Mouse (Mus musculus): Measurements from ENCODE around the gene Shisa3. TPM values are rescaled to one million over a fixed set of nuclear protein-coding genes. Genes with fewer than 3 reads are reported as not detected.

Gene Shisa3
- polyA plus RNA-seq, 1 experiment from 2014 or later: 1.1 TPM

GRCm38 (mm10) chr5:67599935-67600334 lies 7.7 kb upstream of the Shisa3 start:
- no peak for ATAC-seq
- H3K36me3 ChIP-seq (ENCODE audit: control insufficient read depth, insufficient read depth): no peaks in the 10 kb centered on the region
- H3K9ac ChIP-seq (replicated peaks; ENCODE audit: low read depth, low read length): no peak overlapping the region
- WGBS: 95% methylated on average over 9 of the region's 9 CpGs
- H3K27me3 ChIP-seq (replicated peaks; ENCODE audit: control insufficient read depth, insufficient read depth, low read length): no peaks in the 10 kb centered on the region
- no peaks in the 10 kb centered on the region for H3K9me3 ChIP-seq (ENCODE audit: control insufficient read depth, low read length)
- H3K27ac ChIP-seq (ENCODE audit: low read length): no peak overlapping the region
- H3K4me2 ChIP-seq (ENCODE audit: low read length): no peak overlapping the region
- H3K4me1 ChIP-seq (replicated peaks; ENCODE audit: control insufficient read depth, insufficient read depth, low read length): no peaks in the 10 kb centered on the region
- no peak overlapping the region for H3K4me3 ChIP-seq (replicated peaks; ENCODE audit: low read length)

- H3K4me2 ChIP-seq (ENCODE audit: low read length): no peak overlapping the region
- H3K9ac ChIP-seq (replicated peaks; ENCODE audit: low read depth, low read length): no peak overlapping the region
- ATAC-seq: no peak
- peaks cover 19% of the 10 kb centered on the region for H3K4me1 ChIP-seq (replicated peaks; ENCODE audit: control insufficient read depth, insufficient read depth, low read length)
- H3K27ac ChIP-seq (ENCODE audit: low read length): no peak overlapping the region
- H3K4me3 ChIP-seq (replicated peaks; ENCODE audit: low read length): no peak overlapping the region
- WGBS: 40% methylated on average over 5 of the region's 5 CpGs
- peaks cover 37% of the 10 kb centered on the region for H3K27me3 ChIP-seq (replicated peaks; ENCODE audit: control insufficient read depth, insufficient read depth, low read length)
- no peaks in the 10 kb centered on the region for H3K9me3 ChIP-seq (ENCODE audit: control insufficient read depth, low read length)
- no peaks in the 10 kb centered on the region for H3K36me3 ChIP-seq (ENCODE audit: control insufficient read depth, insufficient read depth)
Measured at GRCm38 (mm10) chr5:67605951-67606350, 1.7 kb upstream of the Shisa3 start.

- peaks cover 37% of the 10 kb centered on the region for H3K27me3 ChIP-seq (replicated peaks; ENCODE audit: control insufficient read depth, insufficient read depth, low read length)
- ATAC-seq: peak; percentile 4; the same call in 1 of the 2 replicates
- no peak overlapping the region for H3K27ac ChIP-seq (ENCODE audit: low read length)
- WGBS: under 1% methylated on average over 66 of the region's 66 CpGs
- H3K4me2 ChIP-seq (ENCODE audit: low read length): peak overlapping the region; percentile 89
- H3K9ac ChIP-seq (replicated peaks; ENCODE audit: low read depth, low read length): peak overlapping the region; percentile 54; the same call in 1 of the 2 replicates
- H3K4me3 ChIP-seq (replicated peaks; ENCODE audit: low read length): peak overlapping the region; percentile 48
- no peaks in the 10 kb centered on the region for H3K9me3 ChIP-seq (ENCODE audit: control insufficient read depth, low read length)
- peaks cover 19% of the 10 kb centered on the region for H3K4me1 ChIP-seq (replicated peaks; ENCODE audit: control insufficient read depth, insufficient read depth, low read length)
- no peaks in the 10 kb centered on the region for H3K36me3 ChIP-seq (ENCODE audit: control insufficient read depth, insufficient read depth)
Measured at GRCm38 (mm10) chr5:67606916-67607803, 522 bp upstream of the Shisa3 start.

- Histone ChIP-seq H3K4me3 (replicated peaks; ENCODE audit: low read length) (peak overlapping the region; percentile 48), H3K9ac (replicated peaks; ENCODE audit: low read depth, low read length) (no peak overlapping the region; the same call in 1 of the 2 replicates), H3K27ac (ENCODE audit: low read length) (no peak overlapping the region), H3K9me3 (ENCODE audit: control insufficient read depth, low read length) (no peaks in the 10 kb centered on the region), H3K36me3 (ENCODE audit: control insufficient read depth, insufficient read depth) (no peaks in the 10 kb centered on the region), H3K4me1 (replicated peaks; ENCODE audit: control insufficient read depth, insufficient read depth, low read length) (peaks cover 19% of the 10 kb centered on the region), H3K27me3 (replicated peaks; ENCODE audit: control insufficient read depth, insufficient read depth, low read length) (peaks cover 37% of the 10 kb centered on the region), H3K4me2 (ENCODE audit: low read length) (peak overlapping the region; percentile 89)
- 0 out of 2 replicates have a peak, but pooled peaks have one; percentile 4 for ATAC-seq
- 7% methylated on average over 31 of the region's 31 CpGs for WGBS
Measured at GRCm38 (mm10) chr5:67608674-67609519, 1.2 kb downstream of the Shisa3 start.

GRCm38 (mm10) chr5:67609520-67609837 lies 1.8 kb downstream of the Shisa3 start:
- Histone ChIP-seq H3K4me2 (ENCODE audit: low read length) (no peak overlapping the region), H3K4me3 (replicated peaks; ENCODE audit: low read length) (no peak overlapping the region), H3K27me3 (replicated peaks; ENCODE audit: control insufficient read depth, insufficient read depth, low read length) (peaks cover 37% of the 10 kb centered on the region), H3K36me3 (ENCODE audit: control insufficient read depth, insufficient read depth) (no peaks in the 10 kb centered on the region), H3K9me3 (ENCODE audit: control insufficient read depth, low read length) (no peaks in the 10 kb centered on the region), H3K9ac (replicated peaks; ENCODE audit: low read depth, low read length) (no peak overlapping the region), H3K27ac (ENCODE audit: low read length) (no peak overlapping the region), H3K4me1 (replicated peaks; ENCODE audit: control insufficient read depth, insufficient read depth, low read length) (peaks cover 19% of the 10 kb centered on the region)
- ATAC-seq: no peak
- 24% methylated on average over 2 of the region's 2 CpGs for WGBS

GRCm38 (mm10) chr5:67621230-67621629 lies 13.5 kb downstream of the Shisa3 start:
- 91% methylated on average over 12 of the region's 12 CpGs for WGBS
- Histone ChIP-seq H3K9ac (replicated peaks; ENCODE audit: low read depth, low read length) (no peak overlapping the region), H3K9me3 (ENCODE audit: control insufficient read depth, low read length) (no peaks in the 10 kb centered on the region), H3K27me3 (replicated peaks; ENCODE audit: control insufficient read depth, insufficient read depth, low read length) (no peaks in the 10 kb centered on the region), H3K36me3 (ENCODE audit: control insufficient read depth, insufficient read depth) (peaks cover 6% of the 10 kb centered on the region), H3K4me2 (ENCODE audit: low read length) (no peak overlapping the region), H3K27ac (ENCODE audit: low read length) (no peak overlapping the region), H3K4me1 (replicated peaks; ENCODE audit: control insufficient read depth, insufficient read depth, low read length) (no peaks in the 10 kb centered on the region), H3K4me3 (replicated peaks; ENCODE audit: low read length) (no peak overlapping the region)
- ATAC-seq: no peak

- Histone ChIP-seq H3K9ac (replicated peaks; ENCODE audit: low read depth, low read length) (no peak overlapping the region), H3K4me3 (replicated peaks; ENCODE audit: low read length) (no peak overlapping the region), H3K27ac (ENCODE audit: low read length) (no peak overlapping the region), H3K27me3 (replicated peaks; ENCODE audit: control insufficient read depth, insufficient read depth, low read length) (no peaks in the 10 kb centered on the region), H3K4me1 (replicated peaks; ENCODE audit: control insufficient read depth, insufficient read depth, low read length) (peaks cover 4% of the 10 kb centered on the region; the same call in 1 of the 2 replicates), H3K36me3 (ENCODE audit: control insufficient read depth, insufficient read depth) (no peaks in the 10 kb centered on the region), H3K4me2 (ENCODE audit: low read length) (no peak overlapping the region), H3K9me3 (ENCODE audit: control insufficient read depth, low read length) (no peaks in the 10 kb centered on the region)
- no peak for ATAC-seq
- WGBS: 81% methylated on average over 9 of the region's 9 CpGs
Measured at GRCm38 (mm10) chr5:67628180-67628940, 20.7 kb downstream of the Shisa3 start.

GRCm38 (mm10) chr5:67629440-67629839 lies 21.8 kb downstream of the Shisa3 start:
- Histone ChIP-seq H3K9ac (replicated peaks; ENCODE audit: low read depth, low read length) (no peak overlapping the region), H3K4me2 (ENCODE audit: low read length) (no peak overlapping the region), H3K4me3 (replicated peaks; ENCODE audit: low read length) (no peak overlapping the region), H3K4me1 (replicated peaks; ENCODE audit: control insufficient read depth, insufficient read depth, low read length) (peaks cover 15% of the 10 kb centered on the region), H3K36me3 (ENCODE audit: control insufficient read depth, insufficient read depth) (no peaks in the 10 kb centered on the region), H3K27ac (ENCODE audit: low read length) (no peak overlapping the region), H3K27me3 (replicated peaks; ENCODE audit: control insufficient read depth, insufficient read depth, low read length) (no peaks in the 10 kb centered on the region), H3K9me3 (ENCODE audit: control insufficient read depth, low read length) (no peaks in the 10 kb centered on the region)
- WGBS: 65% methylated on average over 7 of the region's 7 CpGs
- no peak for ATAC-seq

- no peaks in the 10 kb centered on the region for H3K36me3 ChIP-seq (ENCODE audit: control insufficient read depth, insufficient read depth)
- H3K4me2 ChIP-seq (ENCODE audit: low read length): no peak overlapping the region
- H3K9ac ChIP-seq (replicated peaks; ENCODE audit: low read depth, low read length): no peak overlapping the region
- no peak for ATAC-seq
- H3K4me1 ChIP-seq (replicated peaks; ENCODE audit: control insufficient read depth, insufficient read depth, low read length): peaks cover 16% of the 10 kb centered on the region
- no peak overlapping the region for H3K27ac ChIP-seq (ENCODE audit: low read length)
- WGBS: 88% methylated on average over 6 of the region's 6 CpGs
- no peak overlapping the region for H3K4me3 ChIP-seq (replicated peaks; ENCODE audit: low read length)
- H3K27me3 ChIP-seq (replicated peaks; ENCODE audit: control insufficient read depth, insufficient read depth, low read length): no peaks in the 10 kb centered on the region
- no peaks in the 10 kb centered on the region for H3K9me3 ChIP-seq (ENCODE audit: control insufficient read depth, low read length)
Measured at GRCm38 (mm10) chr5:67629861-67630260, 22.2 kb downstream of the Shisa3 start.
